ENCODE assay signal across 9 mouse cellular contexts in the genomic region with DNA sequence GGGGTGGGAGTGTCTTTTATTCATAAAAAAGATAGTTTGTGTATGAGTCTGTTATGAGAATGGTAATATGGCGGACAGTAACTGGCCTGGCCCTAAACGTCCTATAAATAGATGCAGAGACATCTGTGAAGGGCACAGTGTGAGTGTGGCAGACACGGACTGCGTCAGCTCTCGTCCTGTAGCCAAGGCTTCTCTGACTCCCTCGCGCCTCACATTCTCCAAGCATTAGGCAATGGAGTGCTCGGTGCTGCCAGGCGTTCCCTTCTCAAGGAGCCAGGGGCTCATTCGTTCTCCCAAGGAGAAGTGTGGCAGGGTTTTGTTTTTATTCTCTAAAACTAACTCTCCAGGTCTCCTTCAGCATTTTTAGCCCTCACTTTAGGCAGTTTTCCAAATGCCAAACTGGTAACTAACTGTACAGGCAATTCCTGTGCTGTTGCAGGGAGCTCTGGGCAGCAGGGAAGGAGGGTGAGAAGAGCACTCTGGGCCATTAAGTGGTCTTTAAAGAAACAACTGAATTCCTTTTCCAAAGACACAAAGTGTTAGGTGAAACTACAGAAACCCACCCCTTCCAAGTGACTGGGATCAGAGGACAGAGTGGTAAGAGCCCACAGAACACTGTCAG. TPM values are rescaled to one million over a fixed set of nuclear protein-coding genes. Genes with fewer than 3 reads are reported as not detected.
DNase-seq lines count a peak whose midpoint lies in the region; ATAC-seq and TF ChIP-seq lines count a peak whose summit lies in the region.
"Had no signal": no experiment of that assay in that cellular context is flagged by ENCODE, and none has a peak within 500 bp of the region (broad histone marks: within the 10 kb centered on the region; RNA-seq: fewer than 3 reads in every experiment).

No protein-coding gene starts in this region.

- no peaks in the 10 kb centered on the region for H3K4me1 ChIP-seq in hindbrain, postnatal 0 days (ENCODE audit: insufficient read depth, low read length)
- H3K4me1 ChIP-seq in hindbrain, embryonic 12.5 days: peaks cover 4% of the 10 kb centered on the region
- peaks cover 59% of the 10 kb centered on the region for H3K4me1 ChIP-seq in limb, embryonic 13.5 days

- no peaks in the 10 kb centered on the region for H3K9me3 ChIP-seq in hindbrain, postnatal 0 days (ENCODE audit: low read length)
- no peaks in the 10 kb centered on the region for H3K9me3 ChIP-seq in hindbrain, embryonic 12.5 days (replicated peaks)
- no peaks in the 10 kb centered on the region for H3K9me3 ChIP-seq in limb, embryonic 13.5 days

- no peak for TF ChIP-seq CTCF in hindbrain, postnatal 0 days (IDR thresholded peaks at IDR 0.05; ENCODE audit: low read depth)

- no peaks in the 10 kb centered on the region for H3K27me3 ChIP-seq in hindbrain, postnatal 0 days (ENCODE audit: insufficient read depth, low read length)
- no peaks in the 10 kb centered on the region for H3K27me3 ChIP-seq in hindbrain, embryonic 12.5 days
- no peaks in the 10 kb centered on the region for H3K27me3 ChIP-seq in limb, embryonic 13.5 days

- no peak overlapping the region for H3K4me2 ChIP-seq in hindbrain, postnatal 0 days (ENCODE audit: low read depth, low read length)
- no peak overlapping the region for H3K4me2 ChIP-seq in hindbrain, embryonic 12.5 days (replicated peaks)
- H3K4me2 ChIP-seq in limb, embryonic 13.5 days (replicated peaks): no peak overlapping the region

- no peak overlapping the region for H3K9ac ChIP-seq in hindbrain, postnatal 0 days (replicated peaks; ENCODE audit: low read length)
- H3K9ac ChIP-seq in hindbrain, embryonic 12.5 days: no peak overlapping the region
- no peak overlapping the region for H3K9ac ChIP-seq in limb, embryonic 13.5 days

- no peak overlapping the region for H3K27ac ChIP-seq in hindbrain, postnatal 0 days
- H3K27ac ChIP-seq in hindbrain, embryonic 12.5 days: no peak overlapping the region
- H3K27ac ChIP-seq in limb, embryonic 13.5 days: peak overlapping the region; percentile 64; the same call in 1 of the 2 replicates

- peak; percentile 66; the same call in 1 of the 2 replicates for ATAC-seq in hindbrain, postnatal 0 days
- no peak for ATAC-seq in hindbrain, embryonic 12.5 days (ENCODE audit: low FRiP score)
- ATAC-seq in limb, embryonic 13.5 days (ENCODE audit: low FRiP score, low read depth): peak; percentile 86
- ATAC-seq in activated CD4-positive, CD25-positive, alpha-beta regulatory T cell, adult 4 months: no peak

- WGBS in hindbrain, postnatal 0 days: 44% methylated on average over 10 of the region's 10 CpGs
- WGBS in hindbrain, embryonic 12.5 days: 67% methylated on average over 10 of the region's 10 CpGs
- WGBS in limb, embryonic 13.5 days: 39% methylated on average over 10 of the region's 10 CpGs

- DNase-seq in hindbrain, postnatal 0 days (ENCODE audit: low spot score): peak; percentile 58
- peak; percentile 66 for DNase-seq in brain, adult 2 months (ENCODE audit: low read depth, low spot score)
- DNase-seq in heart, adult 8-10 months (ENCODE audit: low spot score): peak; percentile 65
- DNase-seq in B cell, adult 2 months: no peak
- no peak for DNase-seq in spleen, adult 12 weeks (ENCODE audit: low spot score)

- H3K36me3 ChIP-seq in hindbrain, postnatal 0 days (ENCODE audit: insufficient read depth, low read length): no peaks in the 10 kb centered on the region
- no peaks in the 10 kb centered on the region for H3K36me3 ChIP-seq in hindbrain, embryonic 12.5 days
- no peaks in the 10 kb centered on the region for H3K36me3 ChIP-seq in limb, embryonic 13.5 days
- H3K36me3 ChIP-seq: G1E had no signal

- H3K4me3 ChIP-seq in hindbrain, postnatal 0 days (ENCODE audit: low read length): no peak overlapping the region
- no peak overlapping the region for H3K4me3 ChIP-seq in hindbrain, embryonic 12.5 days
- no peak overlapping the region for H3K4me3 ChIP-seq in limb, embryonic 13.5 days

RNA-seq across cellular contexts. Expression of gene Rassf8, which starts 22.2 kb away (rescaled TPM):
- total RNA-seq in hindbrain, postnatal 0 days (2014; rRNA removed): 15.0 and 18.6 TPM in 2 replicates
- 5.5 and 6.5 TPM in 2 replicates for polyA plus RNA-seq in hindbrain, postnatal 0 days (2015; fragmentation: Nextera tagmentation; extraction: Ambion mirVana)
- 5.1 and 7.0 TPM in 2 replicates for polyA plus RNA-seq in hindbrain, embryonic 12.5 days (2016; fragmentation: Nextera tagmentation; extraction: Ambion mirVana)
- total RNA-seq in heart, adult 8-10 months (2022): 10 to 100 TPM; 54.3 to 61.5 (median 55.4) TPM
- 13.2 and 14.0 TPM in 2 replicates for polyA plus RNA-seq in limb, embryonic 13.5 days (2015; fragmentation: Nextera tagmentation; extraction: Ambion mirVana)
- under 1 TPM; 0.19 to 0.32 TPM for polyA plus RNA-seq in activated CD4-positive, CD25-positive, alpha-beta regulatory T cell, adult 4 months (2017; shearing (Covaris generic))
- polyA plus RNA-seq: G1E had no signal

Comparison
In these comparisons a context has a peak if more than half of its experiments do, and no peak if none do; other contexts are left out.
1. ATAC-seq: peak in hindbrain, postnatal 0 days (single experiment) and limb, embryonic 13.5 days (single experiment); none in hindbrain, embryonic 12.5 days (single experiment) and activated CD4-positive, CD25-positive, alpha-beta regulatory T cell, adult 4 months (single experiment).
2. DNase-seq: peak in hindbrain, postnatal 0 days (single experiment), brain, adult 2 months (single experiment) and heart, adult 8-10 months (single experiment); none in B cell, adult 2 months (0 of 2) and spleen, adult 12 weeks (single experiment).